Mouse (Mus musculus): ENCODE results near the gene Eif4ebp2. TPM values are rescaled to one million over a fixed set of nuclear protein-coding genes. Genes with fewer than 3 reads are reported as not detected.
A peak's percentile ranks its signal among the peaks of the same experiment; 100 is the strongest.

Eif4ebp2 gene
- polyA plus RNA-seq, 1 experiment from 2014 or later, result 57.4 TPM

DNA sequence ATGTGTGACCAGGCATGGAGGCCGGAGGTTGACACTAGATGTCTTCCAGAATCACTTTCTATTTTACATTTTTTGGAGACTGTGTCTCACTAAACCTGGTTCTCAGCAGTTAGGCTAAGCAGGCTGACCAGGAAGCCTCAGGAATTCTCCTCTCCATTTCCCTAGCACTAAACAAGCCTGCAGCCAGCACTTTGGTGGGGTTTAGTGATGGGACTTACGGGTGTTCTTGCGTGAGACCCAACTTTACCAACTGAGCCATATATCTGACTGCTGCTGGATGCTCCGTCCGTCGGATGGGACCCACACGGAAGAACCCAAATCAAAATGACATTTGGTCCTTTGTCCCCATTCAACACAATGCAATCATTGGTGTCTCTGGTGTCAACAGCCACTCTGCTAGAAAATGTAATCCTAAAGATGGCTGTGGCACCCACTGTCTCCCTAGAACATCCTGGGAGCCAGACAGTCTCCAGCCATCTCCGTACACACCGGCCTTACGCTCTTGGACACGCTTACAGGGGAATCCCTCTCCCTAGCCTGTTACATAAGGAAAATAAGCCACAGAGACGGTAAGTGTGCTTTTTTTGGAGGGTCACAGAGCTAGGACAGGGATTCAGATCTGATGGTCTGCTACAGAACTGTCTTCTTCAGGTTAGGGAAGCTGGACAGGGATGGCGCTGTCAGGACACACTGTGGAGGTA is 73.0 kb downstream of the Eif4ebp2 start:
- Histone ChIP-seq H3K9me3 (ENCODE audit: low read length) (no peaks in the 10 kb centered on the region), H3K27ac (ENCODE audit: low read length) (no peak overlapping the region), H3K9ac (replicated peaks; ENCODE audit: low read length) (peak overlapping the region; percentile 48), H3K4me2 (replicated peaks; ENCODE audit: low read depth, low read length) (peak overlapping the region; percentile 94; the same call in 1 of the 2 replicates), H3K27me3 (ENCODE audit: insufficient read depth, low read length) (no peaks in the 10 kb centered on the region), H3K4me3 (ENCODE audit: low read length) (peak overlapping the region; percentile 78), H3K4me1 (ENCODE audit: insufficient read depth, low read length) (peaks cover 81% of the 10 kb centered on the region), H3K36me3 (ENCODE audit: insufficient read depth, low read length) (no peaks in the 10 kb centered on the region)
- ATAC-seq (ENCODE audit: low FRiP score, low TSS enrichment), result no peak
- WGBS, result 89% methylated on average over 13 of the region's 13 CpGs

DNA sequence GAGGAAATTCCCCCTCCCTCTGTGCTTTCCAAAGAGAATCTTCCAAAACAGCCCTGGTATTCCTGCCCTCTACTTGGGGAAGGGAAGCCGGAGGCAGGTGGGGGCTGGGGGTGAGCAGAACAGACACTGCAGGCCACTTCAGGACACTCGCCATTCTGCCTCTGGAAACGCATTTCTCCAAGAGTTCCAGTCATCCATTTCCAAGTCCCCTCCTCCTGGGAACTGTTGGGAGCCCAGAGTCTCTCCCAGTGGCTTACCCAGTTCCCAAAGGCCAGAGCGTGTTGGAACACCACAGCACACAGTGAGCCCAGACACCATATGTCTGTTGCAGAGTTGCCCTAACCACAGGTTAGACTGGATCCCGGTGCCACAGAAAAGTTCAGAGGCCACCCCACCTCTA is 73.8 kb downstream of the Eif4ebp2 start:
- Histone ChIP-seq H3K9me3 (ENCODE audit: low read length) (no peaks in the 10 kb centered on the region), H3K9ac (replicated peaks; ENCODE audit: low read length) (no peak overlapping the region), H3K27me3 (ENCODE audit: insufficient read depth, low read length) (no peaks in the 10 kb centered on the region), H3K4me2 (replicated peaks; ENCODE audit: low read depth, low read length) (no peak overlapping the region), H3K36me3 (ENCODE audit: insufficient read depth, low read length) (no peaks in the 10 kb centered on the region), H3K4me3 (ENCODE audit: low read length) (no peak overlapping the region), H3K4me1 (ENCODE audit: insufficient read depth, low read length) (peaks cover 83% of the 10 kb centered on the region), H3K27ac (ENCODE audit: low read length) (no peak overlapping the region)
- WGBS, result 74% methylated on average over 5 of the region's 5 CpGs
- no peak for ATAC-seq (ENCODE audit: low FRiP score, low TSS enrichment)

Other genes with a start within 250 kb of the Eif4ebp2 start
- 1.6 and 2.0 TPM in 2 replicates for gene Adamts14, start 179.2 kb downstream of the Eif4ebp2 start, polyA plus RNA-seq (2015; fragmentation: Nextera tagmentation; extraction: Ambion mirVana)
- gene Prf1, start 154.8 kb downstream of the Eif4ebp2 start, polyA plus RNA-seq (2015; fragmentation: Nextera tagmentation; extraction: Ambion mirVana), result not detected in 2 replicates
- gene Pald1, start 69.1 kb downstream of the Eif4ebp2 start, polyA plus RNA-seq (2015; fragmentation: Nextera tagmentation; extraction: Ambion mirVana), result 39.5 and 40.2 TPM in 2 replicates
- gene Nodal, start 34.7 kb downstream of the Eif4ebp2 start, polyA plus RNA-seq (2015; fragmentation: Nextera tagmentation; extraction: Ambion mirVana), result 0.40 and 0.67 TPM in 2 replicates
- 8.4 and 10.5 TPM in 2 replicates for gene Lrrc20, start 23.1 kb upstream of the Eif4ebp2 start, polyA plus RNA-seq (2015; fragmentation: Nextera tagmentation; extraction: Ambion mirVana)
- 0.12 TPM in 2 replicates for gene Npffr1, start 142.8 kb upstream of the Eif4ebp2 start, polyA plus RNA-seq (2015; fragmentation: Nextera tagmentation; extraction: Ambion mirVana)
- gene Ppa1, start 195.9 kb upstream of the Eif4ebp2 start, polyA plus RNA-seq (2015; fragmentation: Nextera tagmentation; extraction: Ambion mirVana), result 179 and 180 TPM in 2 replicates
- 247 and 260 TPM in 2 replicates for gene Sar1a, start 227.6 kb upstream of the Eif4ebp2 start, polyA plus RNA-seq (2015; fragmentation: Nextera tagmentation; extraction: Ambion mirVana)
- gene Tysnd1, start 242.9 kb upstream of the Eif4ebp2 start, polyA plus RNA-seq (2015; fragmentation: Nextera tagmentation; extraction: Ambion mirVana), result 31.2 and 37.0 TPM in 2 replicates